Mouse (Mus musculus): Measurements from ENCODE around the gene Farsb.
"Not testable (repeated sequence)": the region's sequence is repeated elsewhere in the genome, so short reads cannot be mapped to it uniquely, and the experiment has no call there.

Farsb gene

GRCm38 (mm10) chr1:78488752-78489492, at the start of gene Farsb:
Farsb (minus strand) TSS chr1:78488897.
- DNase-seq (ENCODE audit: low spot score in 2 of 2): peak; percentile 84 to 87

GRCm38 (mm10) chr1:78538396-78538795, 49.7 kb upstream of the Farsb start:
- no peak for DNase-seq (ENCODE audit: low spot score in 2 of 2)

GRCm38 (mm10) chr1:78537494-78538010, 48.9 kb upstream of the Farsb start:
- peak; percentile 5 to 6 for DNase-seq (ENCODE audit: low spot score in 2 of 2)

GRCm38 (mm10) chr1:78536310-78537164, 47.8 kb upstream of the Farsb start:
- DNase-seq (ENCODE audit: low spot score in 2 of 2): peak; percentile 49 to 60

GRCm38 (mm10) chr1:78534428-78535150, 45.9 kb upstream of the Farsb start:
- no peak for DNase-seq (ENCODE audit: low spot score in 2 of 2)

GRCm38 (mm10) chr1:78532184-78532800, 43.6 kb upstream of the Farsb start:
- DNase-seq (ENCODE audit: low spot score in 2 of 2): no peak

GRCm38 (mm10) chr1:78530500-78531215, 42.0 kb upstream of the Farsb start:
- no peak for DNase-seq (ENCODE audit: low spot score in 2 of 2)

- peak in 1 of 2 experiments; percentile 6 for DNase-seq (ENCODE audit: low spot score in 2 of 2)
These were observed 40.3 kb upstream of the Farsb start for GRCm38 (mm10) chr1:78529011-78529410.

- no peak for DNase-seq (ENCODE audit: low spot score in 2 of 2)
These were observed 39.7 kb upstream of the Farsb start for GRCm38 (mm10) chr1:78528356-78528755.

- DNase-seq (ENCODE audit: low spot score in 2 of 2): peak; percentile 9 to 34
These were observed 36.6 kb upstream of the Farsb start for GRCm38 (mm10) chr1:78525189-78525886.

- DNase-seq (ENCODE audit: low spot score in 2 of 2): no peak
These were observed 30.2 kb upstream of the Farsb start for GRCm38 (mm10) chr1:78518907-78519306.

GRCm38 (mm10) chr1:78512756-78513155, 24.1 kb upstream of the Farsb start:
- no peak for DNase-seq (ENCODE audit: low spot score in 2 of 2)

- peak in 1 of 2 experiments; percentile 18 for DNase-seq (ENCODE audit: low spot score in 2 of 2)
These were observed 23.0 kb upstream of the Farsb start, which contains the start of gene BC035947 for GRCm38 (mm10) chr1:78511621-78512160. BC035947 (minus strand) TSS chr1:78512158.

- no peak for DNase-seq (ENCODE audit: low spot score in 2 of 2)
These were observed 22.2 kb upstream of the Farsb start, which contains the start of gene Mogat1 for GRCm38 (mm10) chr1:78510862-78511261. Mogat1 (plus strand) TSS chr1:78510991.

- no peak for DNase-seq (ENCODE audit: low spot score in 2 of 2)
These were observed 18.4 kb upstream of the Farsb start for GRCm38 (mm10) chr1:78507137-78507536.

GRCm38 (mm10) chr1:78502527-78502926, 13.8 kb upstream of the Farsb start:
- no peak for DNase-seq (ENCODE audit: low spot score in 2 of 2)

GRCm38 (mm10) chr1:78501856-78502255, 13.2 kb upstream of the Farsb start:
- not testable (repeated sequence) for DNase-seq (ENCODE audit: low spot score in 2 of 2)

- DNase-seq (ENCODE audit: low spot score in 2 of 2): no peak
These were observed 12.3 kb upstream of the Farsb start for GRCm38 (mm10) chr1:78501036-78501435.

GRCm38 (mm10) chr1:78490143-78490542, 1.4 kb upstream of the Farsb start:
- no peak for DNase-seq (ENCODE audit: low spot score in 2 of 2)

- no peak for DNase-seq (ENCODE audit: low spot score in 2 of 2)
These were observed 308 bp downstream of the Farsb start for GRCm38 (mm10) chr1:78488427-78488751.

Data from urinary bladder, adult 18-20 months (tissue).